Mouse (Mus musculus): Measurements from ENCODE around the gene Nle1. TPM values are rescaled to one million over a fixed set of nuclear protein-coding genes. Genes with fewer than 3 reads are reported as not detected.
"Not testable (repeated sequence)": the region's sequence is repeated elsewhere in the genome, so short reads cannot be mapped to it uniquely, and the experiment has no call there.

The Nle1 gene
- polyA plus RNA-seq, 1 experiment from 2014 or later = 10.8 TPM

GRCm38 (mm10) chr11:82950736-82951481, 42.7 kb upstream of the Nle1 start, which contains the start of gene Slfn5:
TSS of gene Slfn5 (plus strand) at chr11:82951349.
- 5% methylated on average over 10 of the region's 10 CpGs for WGBS
- ATAC-seq (peak; percentile 79), DNase-seq (ENCODE audit: low spot score) (peak; percentile 58)
- H3K36me3 ChIP-seq (ENCODE audit: insufficient read depth, low read length) = no peaks in the 10 kb centered on the region
- peak within 1 kb of the TSS; percentile 86 for H3K27ac ChIP-seq (ENCODE audit: low read length)
- no peaks in the 10 kb centered on the region; the same call in 1 of the 2 replicates for H3K27me3 ChIP-seq (replicated peaks; ENCODE audit: insufficient read depth, low read length)
- TF ChIP-seq CTCF (IDR thresholded peaks at IDR 0.05) (no peak), EP300 (IDR thresholded peaks at IDR 0.05) (no peak; the same call in 1 of the 2 replicates)
- no peaks in the 10 kb centered on the region for H3K4me1 ChIP-seq (ENCODE audit: insufficient read depth, low read depth, low read length)
- H3K9ac ChIP-seq (replicated peaks; ENCODE audit: low read depth) = peak within 1 kb of the TSS; percentile 56
- no peaks in the 10 kb centered on the region for H3K9me3 ChIP-seq (ENCODE audit: low read length)
- peak within 1 kb of the TSS; percentile 50 for H3K4me3 ChIP-seq (ENCODE audit: low read depth, low read length)
- peak within 1 kb of the TSS; percentile 45 for H3K4me2 ChIP-seq (replicated peaks; ENCODE audit: low read depth, low read length)

GRCm38 (mm10) chr11:82949036-82949435, 40.8 kb upstream of the Nle1 start:
- WGBS = 63% methylated on average over 9 of the region's 9 CpGs
- Histone ChIP-seq H3K36me3 (ENCODE audit: insufficient read depth, low read length) (no peaks in the 10 kb centered on the region), H3K4me3 (ENCODE audit: low read depth, low read length) (no peak overlapping the region), H3K27me3 (replicated peaks; ENCODE audit: insufficient read depth, low read length) (no peaks in the 10 kb centered on the region; the same call in 1 of the 2 replicates), H3K4me2 (replicated peaks; ENCODE audit: low read depth, low read length) (no peak overlapping the region; the same call in 1 of the 2 replicates), H3K27ac (ENCODE audit: low read length) (peak overlapping the region; percentile 72), H3K4me1 (ENCODE audit: insufficient read depth, low read depth, low read length) (no peaks in the 10 kb centered on the region), H3K9ac (replicated peaks; ENCODE audit: low read depth) (no peak overlapping the region), H3K9me3 (ENCODE audit: low read length) (no peaks in the 10 kb centered on the region)
- ATAC-seq (peak; percentile 31; the same call in 1 of the 2 replicates), DNase-seq (ENCODE audit: low spot score) (peak; percentile 68)
- peak; percentile 90 for TF ChIP-seq EP300 (IDR thresholded peaks at IDR 0.05)
- TF ChIP-seq CTCF (IDR thresholded peaks at IDR 0.05) = no peak

- Histone ChIP-seq H3K4me2 (replicated peaks; ENCODE audit: low read depth, low read length) (no peak overlapping the region), H3K4me1 (ENCODE audit: insufficient read depth, low read depth, low read length) (no peaks in the 10 kb centered on the region), H3K27ac (ENCODE audit: low read length) (no peak overlapping the region), H3K36me3 (ENCODE audit: insufficient read depth, low read length) (no peaks in the 10 kb centered on the region), H3K9me3 (ENCODE audit: low read length) (no peaks in the 10 kb centered on the region), H3K9ac (replicated peaks; ENCODE audit: low read depth) (no peak overlapping the region), H3K27me3 (replicated peaks; ENCODE audit: insufficient read depth, low read length) (no peaks in the 10 kb centered on the region; the same call in 1 of the 2 replicates), H3K4me3 (ENCODE audit: low read depth, low read length) (no peak overlapping the region)
- ATAC-seq (no peak), DNase-seq (ENCODE audit: low spot score) (no peak)
- WGBS = 63% methylated on average over 4 of the region's 4 CpGs
- no peak for TF ChIP-seq EP300 (IDR thresholded peaks at IDR 0.05)
- TF ChIP-seq CTCF (IDR thresholded peaks at IDR 0.05) = no peak
Observed at GRCm38 (mm10) chr11:82947457-82947856, 39.2 kb upstream of the Nle1 start.

- Histone ChIP-seq H3K27me3 (replicated peaks; ENCODE audit: insufficient read depth, low read length) (no peaks in the 10 kb centered on the region; the same call in 1 of the 2 replicates), H3K4me2 (replicated peaks; ENCODE audit: low read depth, low read length) (no peak overlapping the region), H3K27ac (ENCODE audit: low read length) (no peak overlapping the region), H3K4me3 (ENCODE audit: low read depth, low read length) (no peak overlapping the region), H3K36me3 (ENCODE audit: insufficient read depth, low read length) (no peaks in the 10 kb centered on the region), H3K4me1 (ENCODE audit: insufficient read depth, low read depth, low read length) (no peaks in the 10 kb centered on the region), H3K9me3 (ENCODE audit: low read length) (no peaks in the 10 kb centered on the region), H3K9ac (replicated peaks; ENCODE audit: low read depth) (no peak overlapping the region)
- 40% methylated on average over 2 of the region's 2 CpGs for WGBS
- TF ChIP-seq EP300 (IDR thresholded peaks at IDR 0.05) = no peak
- TF ChIP-seq CTCF (IDR thresholded peaks at IDR 0.05) = no peak
- DNase-seq (ENCODE audit: low spot score) (no peak), ATAC-seq (no peak)
Observed at GRCm38 (mm10) chr11:82945636-82946035, 37.4 kb upstream of the Nle1 start.

DNA sequence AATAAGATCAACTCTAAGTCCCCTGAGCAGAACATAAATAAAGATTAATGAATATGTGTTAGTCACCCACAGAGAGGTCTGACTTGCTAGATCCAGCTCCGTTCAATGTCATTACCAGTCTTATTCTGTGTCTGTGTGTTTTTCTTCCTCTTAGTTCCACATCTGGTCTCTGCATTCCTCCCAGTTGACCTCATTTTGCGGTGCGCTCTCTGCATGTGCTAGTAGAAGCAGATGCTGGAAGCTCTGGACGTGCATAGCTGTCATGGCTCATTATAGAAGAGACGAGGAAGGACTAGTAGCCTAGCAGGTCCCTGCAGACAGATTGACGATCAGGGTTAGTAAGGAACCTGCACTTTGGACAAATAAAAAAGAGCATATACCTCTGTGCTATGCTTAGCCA, 35.1 kb upstream of the Nle1 start:
- H3K4me2 ChIP-seq (replicated peaks; ENCODE audit: low read depth, low read length) = no peak overlapping the region
- 57% methylated on average over 6 of the region's 6 CpGs for WGBS
- no peaks in the 10 kb centered on the region for H3K36me3 ChIP-seq (ENCODE audit: insufficient read depth, low read length)
- H3K27ac ChIP-seq (ENCODE audit: low read length) = no peak overlapping the region
- ATAC-seq = no peak
- H3K9ac ChIP-seq (replicated peaks; ENCODE audit: low read depth) = no peak overlapping the region
- no peak for TF ChIP-seq CTCF (IDR thresholded peaks at IDR 0.05)
- no peaks in the 10 kb centered on the region for H3K27me3 ChIP-seq (replicated peaks; ENCODE audit: insufficient read depth, low read length)
- no peak for DNase-seq (ENCODE audit: low spot score)
- no peaks in the 10 kb centered on the region for H3K9me3 ChIP-seq (ENCODE audit: low read length)
- no peak overlapping the region for H3K4me3 ChIP-seq (ENCODE audit: low read depth, low read length)
- H3K4me1 ChIP-seq (ENCODE audit: insufficient read depth, low read depth, low read length) = no peaks in the 10 kb centered on the region

- no peak for ATAC-seq
- Histone ChIP-seq H3K4me2 (replicated peaks; ENCODE audit: low read depth, low read length) (peak overlapping the region; percentile 88), H3K4me1 (ENCODE audit: insufficient read depth, low read depth, low read length) (no peaks in the 10 kb centered on the region), H3K27ac (ENCODE audit: low read length) (no peak overlapping the region), H3K36me3 (ENCODE audit: insufficient read depth, low read length) (no peaks in the 10 kb centered on the region), H3K9me3 (ENCODE audit: low read length) (no peaks in the 10 kb centered on the region), H3K4me3 (ENCODE audit: low read depth, low read length) (peak overlapping the region; percentile 63), H3K9ac (replicated peaks; ENCODE audit: low read depth) (peak overlapping the region; percentile 51; the same call in 1 of the 2 replicates), H3K27me3 (replicated peaks; ENCODE audit: insufficient read depth, low read length) (0 out of 2 replicates have a peak, but pooled peaks cover 8% of the 10 kb centered on the region)
- DNase-seq (ENCODE audit: low spot score) = no peak
- WGBS = 2% methylated on average over 27 of the region's 29 CpGs
- TF ChIP-seq EP300 (IDR thresholded peaks at IDR 0.05) (no peak), CTCF (IDR thresholded peaks at IDR 0.05) (no peak)
Observed at GRCm38 (mm10) chr11:82933186-82933585, 25.0 kb upstream of the Nle1 start.

DNA sequence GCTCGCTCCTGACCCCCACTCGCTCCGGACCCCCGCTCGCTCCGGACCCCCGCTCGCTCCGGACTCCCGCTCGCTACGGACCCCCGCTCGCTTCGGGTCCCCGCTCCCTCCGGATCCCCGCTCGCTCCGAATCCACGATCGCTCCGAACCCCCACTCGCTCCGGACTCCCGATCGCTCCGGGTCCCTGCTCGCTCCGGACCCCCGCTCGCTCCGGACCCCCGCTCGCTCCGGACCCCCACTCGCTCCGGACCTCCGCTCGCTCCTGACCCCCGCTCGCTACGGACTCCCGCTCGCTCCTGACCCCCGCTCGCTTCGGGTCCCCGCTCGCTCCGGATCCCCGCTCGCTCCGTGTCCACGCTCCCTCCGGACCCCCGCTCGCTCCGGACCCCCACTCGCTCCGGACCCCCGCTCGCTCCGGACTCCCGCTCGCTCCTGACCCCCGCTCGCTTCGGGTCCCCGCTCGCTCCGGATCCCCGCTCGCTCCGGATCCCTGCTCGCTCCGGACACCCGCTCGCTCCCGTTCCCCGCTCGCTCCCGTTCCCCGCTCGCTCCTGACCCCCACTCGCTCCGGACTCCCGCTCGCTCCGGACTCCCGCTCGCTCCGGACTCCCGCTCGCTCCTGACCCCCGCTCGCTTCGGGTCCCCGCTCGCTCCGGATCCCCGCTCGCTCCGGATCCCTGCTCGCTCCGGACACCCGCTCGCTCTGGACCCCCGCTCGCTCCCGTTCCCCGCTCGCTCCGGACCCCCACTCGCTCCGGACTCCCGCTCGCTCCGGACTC, 23.6 kb upstream of the Nle1 start:
- not testable (repeated sequence) for H3K27me3 ChIP-seq (replicated peaks; ENCODE audit: insufficient read depth, low read length)
- WGBS = 2% methylated on average over 93 of the region's 119 CpGs
- peak overlapping the region; percentile 46 for H3K9ac ChIP-seq (replicated peaks; ENCODE audit: low read depth)

DNA sequence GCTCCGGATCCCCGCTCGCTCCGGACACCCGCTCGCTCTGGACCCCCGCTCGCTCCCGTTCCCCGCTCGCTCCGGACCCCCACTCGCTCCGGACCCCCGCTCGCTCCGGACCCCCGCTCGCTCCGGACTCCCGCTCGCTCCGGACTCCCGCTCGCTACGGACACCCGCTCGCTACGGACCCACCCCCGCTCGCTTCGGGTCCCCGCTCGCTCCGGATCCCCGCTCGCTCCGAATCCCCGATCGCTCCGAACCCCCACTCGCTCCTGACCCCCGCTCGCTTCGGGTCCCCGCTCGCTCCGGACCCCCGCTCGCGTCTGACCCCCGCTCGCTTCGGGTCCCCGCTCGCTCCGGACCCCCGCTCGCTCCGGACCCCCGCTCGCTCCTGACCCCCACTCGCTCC, 22.9 kb upstream of the Nle1 start:
- not testable (repeated sequence) for H3K36me3 ChIP-seq (ENCODE audit: insufficient read depth, low read length)

More for the DNA sequence above, 23.6 kb upstream of the Nle1 start:
- not testable (repeated sequence) for DNase-seq (ENCODE audit: low spot score); H3K9me3 ChIP-seq (ENCODE audit: low read length); ATAC-seq; H3K4me1 ChIP-seq (ENCODE audit: insufficient read depth, low read depth, low read length); H3K36me3 ChIP-seq (ENCODE audit: insufficient read depth, low read length)
- Histone ChIP-seq H3K4me3 (ENCODE audit: low read depth, low read length) (peak overlapping the region; percentile 63), H3K4me2 (replicated peaks; ENCODE audit: low read depth, low read length) (peak overlapping the region; percentile 88), H3K27ac (ENCODE audit: low read length) (peak overlapping the region; percentile 47; the same call in 1 of the 2 replicates)

More for the DNA sequence above, 22.9 kb upstream of the Nle1 start:
- under 1% methylated on average over 42 of the region's 63 CpGs for WGBS
- peak overlapping the region; percentile 46 for H3K9ac ChIP-seq (replicated peaks; ENCODE audit: low read depth)
- not testable (repeated sequence) for H3K27me3 ChIP-seq (replicated peaks; ENCODE audit: insufficient read depth, low read length); DNase-seq (ENCODE audit: low spot score); ATAC-seq; H3K4me1 ChIP-seq (ENCODE audit: insufficient read depth, low read depth, low read length); H3K9me3 ChIP-seq (ENCODE audit: low read length)
- H3K4me3 ChIP-seq (ENCODE audit: low read depth, low read length) = peak overlapping the region; percentile 63
- H3K27ac ChIP-seq (ENCODE audit: low read length) = peak overlapping the region; percentile 47; the same call in 1 of the 2 replicates
- peak overlapping the region; percentile 88 for H3K4me2 ChIP-seq (replicated peaks; ENCODE audit: low read depth, low read length)

Data from lung, postnatal 0 days (tissue).